Mouse (Mus musculus): ENCODE measurements at regions not wholly inside any gene's neighbourhood (a gene's known extent, or its start where the extent isn't known, plus 50 kb on each side); places are given as distances from the start of the nearest gene placed in this dataset.

GRCm38 (mm10) chr14:17589595-17589994 lies 70.5 kb upstream of the Thrb start:
- H3K4me2 ChIP-seq (ENCODE audit: low read depth, low read length): no peak overlapping the region
- H3K4me1 ChIP-seq (ENCODE audit: insufficient read depth): no peaks in the 10 kb centered on the region
- H3K36me3 ChIP-seq (replicated peaks; ENCODE audit: insufficient read depth, low read length): no peaks in the 10 kb centered on the region
- H3K27ac ChIP-seq (ENCODE audit: low read depth): no peak overlapping the region
- no peak overlapping the region for H3K9ac ChIP-seq (replicated peaks)
- H3K27me3 ChIP-seq (ENCODE audit: insufficient read depth, low read length): no peaks in the 10 kb centered on the region
- TF ChIP-seq EP300 (IDR thresholded peaks at IDR 0.05; ENCODE audit: low read depth) (no peak), CTCF (IDR thresholded peaks at IDR 0.05; ENCODE audit: low read depth) (no peak)
- no peak for DNase-seq
- H3K9me3 ChIP-seq (ENCODE audit: low read length): no peaks in the 10 kb centered on the region
- no peak for ATAC-seq
- H3K4me3 ChIP-seq (ENCODE audit: low read depth, low read length): no peak overlapping the region

- Histone ChIP-seq H3K4me1 (ENCODE audit: insufficient read depth) (no peaks in the 10 kb centered on the region), H3K9me3 (ENCODE audit: low read length) (no peaks in the 10 kb centered on the region), H3K4me3 (ENCODE audit: low read depth, low read length) (no peak overlapping the region), H3K27me3 (ENCODE audit: insufficient read depth, low read length) (no peaks in the 10 kb centered on the region), H3K9ac (replicated peaks) (no peak overlapping the region), H3K4me2 (ENCODE audit: low read depth, low read length) (no peak overlapping the region), H3K36me3 (replicated peaks; ENCODE audit: insufficient read depth, low read length) (no peaks in the 10 kb centered on the region), H3K27ac (ENCODE audit: low read depth) (no peak overlapping the region)
- DNase-seq: no peak
- ATAC-seq: no peak
- WGBS (ENCODE audit: insufficient replicate concordance): 58% methylated on average over 5 of the region's 5 CpGs
- TF ChIP-seq EP300 (IDR thresholded peaks at IDR 0.05; ENCODE audit: low read depth): no peak
Observed at GRCm38 (mm10) chr14:17599553-17599952, 60.5 kb upstream of the Thrb start.

GRCm38 (mm10) chr14:17602357-17602756 lies 57.7 kb upstream of the Thrb start:
- H3K4me1 ChIP-seq (ENCODE audit: insufficient read depth): no peaks in the 10 kb centered on the region
- WGBS (ENCODE audit: insufficient replicate concordance): 86% methylated on average over 1 of the region's 1 CpGs
- no peaks in the 10 kb centered on the region for H3K36me3 ChIP-seq (replicated peaks; ENCODE audit: insufficient read depth, low read length)
- ATAC-seq: no peak
- TF ChIP-seq CTCF (IDR thresholded peaks at IDR 0.05; ENCODE audit: low read depth) (no peak), EP300 (IDR thresholded peaks at IDR 0.05; ENCODE audit: low read depth) (no peak)
- H3K9ac ChIP-seq (replicated peaks): no peak overlapping the region
- no peak overlapping the region for H3K4me3 ChIP-seq (ENCODE audit: low read depth, low read length)
- no peak overlapping the region for H3K27ac ChIP-seq (ENCODE audit: low read depth)
- DNase-seq: no peak
- no peaks in the 10 kb centered on the region for H3K27me3 ChIP-seq (ENCODE audit: insufficient read depth, low read length)
- H3K4me2 ChIP-seq (ENCODE audit: low read depth, low read length): no peak overlapping the region
- H3K9me3 ChIP-seq (ENCODE audit: low read length): no peaks in the 10 kb centered on the region

- H3K9me3 ChIP-seq (ENCODE audit: low read length): no peaks in the 10 kb centered on the region
- no peaks in the 10 kb centered on the region for H3K36me3 ChIP-seq (replicated peaks; ENCODE audit: insufficient read depth, low read length)
- H3K4me2 ChIP-seq (ENCODE audit: low read depth, low read length): no peak overlapping the region
- ATAC-seq (no peak), DNase-seq (no peak)
- no peak overlapping the region for H3K9ac ChIP-seq (replicated peaks)
- H3K4me3 ChIP-seq (ENCODE audit: low read depth, low read length): no peak overlapping the region
- no peak overlapping the region for H3K27ac ChIP-seq (ENCODE audit: low read depth)
- H3K4me1 ChIP-seq (ENCODE audit: insufficient read depth): no peaks in the 10 kb centered on the region
- H3K27me3 ChIP-seq (ENCODE audit: insufficient read depth, low read length): no peaks in the 10 kb centered on the region
- TF ChIP-seq EP300 (IDR thresholded peaks at IDR 0.05; ENCODE audit: low read depth) (no peak), CTCF (IDR thresholded peaks at IDR 0.05; ENCODE audit: low read depth) (no peak)
- WGBS (ENCODE audit: insufficient replicate concordance): 66% methylated on average over 3 of the region's 3 CpGs
Observed at GRCm38 (mm10) chr14:17606018-17606417, 54.0 kb upstream of the Thrb start.

GRCm38 (mm10) chr14:17607186-17607585 lies 52.9 kb upstream of the Thrb start:
- Histone ChIP-seq H3K36me3 (replicated peaks; ENCODE audit: insufficient read depth, low read length) (no peaks in the 10 kb centered on the region), H3K4me3 (ENCODE audit: low read depth, low read length) (no peak overlapping the region), H3K4me2 (ENCODE audit: low read depth, low read length) (no peak overlapping the region), H3K27me3 (ENCODE audit: insufficient read depth, low read length) (no peaks in the 10 kb centered on the region), H3K9ac (replicated peaks) (no peak overlapping the region), H3K27ac (ENCODE audit: low read depth) (no peak overlapping the region), H3K4me1 (ENCODE audit: insufficient read depth) (no peaks in the 10 kb centered on the region), H3K9me3 (ENCODE audit: low read length) (no peaks in the 10 kb centered on the region)
- DNase-seq (no peak), ATAC-seq (no peak)
- TF ChIP-seq EP300 (IDR thresholded peaks at IDR 0.05; ENCODE audit: low read depth) (no peak), CTCF (IDR thresholded peaks at IDR 0.05; ENCODE audit: low read depth) (no peak)
- WGBS (ENCODE audit: insufficient replicate concordance): 75% methylated on average over 2 of the region's 2 CpGs

Measured in liver, postnatal 0 days (tissue).